Mouse (Mus musculus) embryo, embryonic 11.5 days (tissue): Measurements from ENCODE around the gene Gm10964.

Experiments used
- DNase-seq: peaks from one replicate; pipeline ENCODE4 v3.0.0-alpha.2; 2012; ENCODE audit warnings: low read depth, low spot score

Gene Gm10964

DNA sequence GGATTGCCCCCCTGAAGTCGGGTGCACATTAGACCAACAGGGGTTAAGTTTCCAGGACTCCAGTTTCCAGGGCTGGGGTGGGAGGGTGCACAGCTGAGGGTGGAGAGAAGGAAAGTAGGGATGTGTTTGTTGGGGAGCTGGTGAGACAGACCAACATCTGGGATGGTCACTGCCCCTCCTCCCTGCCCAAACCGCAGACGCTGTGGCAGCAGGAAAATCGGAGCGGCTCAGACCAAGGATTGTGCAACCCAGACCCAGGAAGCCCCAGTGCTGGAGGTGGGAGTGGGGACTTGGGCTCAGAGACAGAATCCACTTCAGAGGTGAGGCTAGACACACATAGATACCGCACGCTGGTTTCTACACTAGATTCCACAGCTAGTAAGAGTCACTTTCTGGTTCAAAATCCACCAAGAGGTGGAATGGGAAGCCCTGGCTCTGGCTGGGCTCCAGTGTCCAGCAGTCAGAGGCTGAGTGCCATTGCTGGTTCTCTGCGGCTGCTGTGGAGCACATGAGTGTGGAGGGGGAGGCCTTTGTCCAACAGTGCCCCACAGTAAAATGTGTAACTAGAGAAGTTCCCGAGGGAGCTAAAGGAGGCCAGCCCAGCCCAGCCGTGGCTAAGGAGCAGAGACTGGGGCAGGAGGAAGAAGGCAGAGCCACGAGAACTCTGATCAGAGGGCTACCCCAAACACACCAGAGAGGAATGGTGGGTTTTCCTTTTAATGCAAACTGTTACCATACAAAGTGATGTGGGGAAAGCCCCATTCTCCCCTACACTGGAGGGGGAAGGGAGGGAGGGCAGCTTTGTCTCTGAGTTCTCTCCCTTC, 4.3 kb upstream of the Gm10964 start:
- DNase-seq = no peak

DNA sequence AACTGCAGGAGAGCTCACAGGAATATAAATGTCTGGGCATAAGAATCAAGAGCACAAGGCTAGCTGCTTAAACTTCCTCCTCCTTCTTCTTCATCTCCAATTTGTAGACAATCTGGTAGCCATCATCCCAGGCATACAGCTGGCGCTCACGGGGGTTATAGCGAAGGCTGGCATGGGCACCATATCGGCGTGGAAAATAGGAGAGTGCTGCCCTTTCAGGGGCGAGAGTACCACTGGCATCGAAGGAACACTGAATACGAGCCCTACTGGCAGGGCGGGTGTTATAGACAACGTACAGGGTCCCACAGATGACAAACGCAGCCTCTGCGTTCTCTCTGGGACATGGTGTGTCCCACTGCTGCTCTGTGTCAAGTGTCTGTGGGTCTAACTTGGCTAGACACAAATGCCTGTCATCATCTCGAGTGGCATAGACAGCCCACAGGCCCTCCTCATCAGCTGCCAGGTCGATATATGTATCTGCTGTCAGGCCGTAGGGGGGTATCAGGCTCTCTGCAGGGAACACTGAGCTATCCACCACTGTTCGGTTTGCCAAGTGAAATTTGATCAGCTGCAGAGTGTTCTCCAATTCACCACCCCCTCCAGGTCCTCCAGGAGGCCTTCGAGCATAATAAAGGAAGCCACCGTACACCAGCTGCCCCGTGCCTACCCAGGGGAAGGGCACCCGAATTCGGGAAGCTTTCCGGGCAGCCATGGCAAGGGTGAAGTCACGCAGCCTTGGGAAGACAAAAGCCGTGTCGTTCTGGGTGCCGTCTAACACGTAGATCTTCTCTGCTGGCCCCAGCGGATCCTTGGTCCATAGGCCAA, 3.2 kb upstream of the Gm10964 start:
- no peak for DNase-seq

DNA sequence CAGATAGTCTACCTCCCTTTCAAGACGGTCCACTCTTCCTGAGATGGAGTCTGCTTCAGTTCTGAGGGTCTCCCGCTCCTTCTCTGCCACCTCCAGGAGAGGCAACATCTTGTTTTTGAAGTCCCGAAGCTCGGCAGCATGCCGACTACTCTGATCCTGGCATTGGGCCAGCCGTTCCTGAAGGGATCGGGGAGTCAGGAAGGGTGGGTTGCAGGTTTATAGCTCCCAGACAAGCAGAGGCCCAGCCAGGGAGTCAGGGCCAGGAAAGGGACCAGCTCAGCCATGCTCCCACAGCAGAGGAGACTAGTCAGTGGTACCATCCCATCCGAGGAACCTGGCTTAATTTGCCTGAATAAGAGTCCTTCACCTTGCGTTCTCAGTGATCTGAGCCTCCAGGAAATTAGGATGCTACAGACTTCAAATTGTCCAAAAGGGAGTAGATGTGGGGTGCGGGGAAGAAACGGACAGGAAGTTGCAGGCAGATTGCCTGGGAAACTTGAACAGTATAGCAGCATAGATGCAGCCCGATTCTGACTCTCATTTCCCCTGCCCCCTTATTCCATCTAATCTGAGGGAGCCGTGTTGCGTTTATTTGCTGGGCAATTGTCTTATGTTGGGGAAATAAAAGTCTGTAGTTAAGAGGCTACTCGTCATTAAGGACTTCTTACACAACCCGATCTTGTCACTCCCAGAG, 2.0 kb upstream of the Gm10964 start:
- DNase-seq = no peak

DNA sequence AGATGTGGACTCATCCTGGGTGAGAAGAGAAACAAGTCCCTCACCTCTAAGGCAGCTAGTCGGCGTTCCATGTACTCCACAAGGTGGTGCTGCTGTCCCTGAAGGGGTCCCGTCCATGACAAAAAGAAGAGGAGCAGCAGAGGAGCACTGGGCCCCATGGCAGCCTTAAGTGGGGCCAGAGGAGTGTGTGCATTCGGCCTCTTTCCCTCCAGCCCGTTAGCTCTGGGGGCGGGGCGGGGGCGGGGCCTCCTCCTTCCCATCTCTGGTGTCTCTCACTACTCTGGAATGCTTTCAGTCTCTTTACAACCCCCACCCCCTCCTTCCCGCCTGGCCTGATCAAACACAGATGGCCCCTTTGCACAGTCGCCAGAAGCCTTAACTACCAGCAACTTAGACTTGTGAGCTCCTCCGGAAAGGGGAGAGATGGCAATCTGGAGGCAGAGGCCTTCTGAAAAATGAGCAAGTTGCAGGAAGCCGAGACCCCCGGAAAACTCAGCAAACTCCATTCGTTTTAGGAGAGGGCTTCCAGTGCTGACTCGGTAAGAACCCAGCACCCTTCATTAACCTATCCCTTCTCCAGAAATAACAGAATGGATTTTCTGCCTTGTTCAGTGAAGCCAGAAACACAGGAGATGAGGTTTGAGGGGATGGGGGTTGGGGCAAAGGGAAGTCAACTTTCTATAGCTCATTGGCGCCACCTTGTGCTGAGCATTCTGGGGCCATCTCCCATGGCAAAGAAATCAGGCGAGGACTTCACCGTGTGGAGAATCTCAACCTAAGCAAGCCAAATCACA, 1.2 kb upstream of the Gm10964 start, which contains the start of gene Olfml3:
Gene Olfml3 (minus strand): TSS at position 224 of the 794 bp plus-strand sequence.
- DNase-seq = peak; percentile 85

DNA sequence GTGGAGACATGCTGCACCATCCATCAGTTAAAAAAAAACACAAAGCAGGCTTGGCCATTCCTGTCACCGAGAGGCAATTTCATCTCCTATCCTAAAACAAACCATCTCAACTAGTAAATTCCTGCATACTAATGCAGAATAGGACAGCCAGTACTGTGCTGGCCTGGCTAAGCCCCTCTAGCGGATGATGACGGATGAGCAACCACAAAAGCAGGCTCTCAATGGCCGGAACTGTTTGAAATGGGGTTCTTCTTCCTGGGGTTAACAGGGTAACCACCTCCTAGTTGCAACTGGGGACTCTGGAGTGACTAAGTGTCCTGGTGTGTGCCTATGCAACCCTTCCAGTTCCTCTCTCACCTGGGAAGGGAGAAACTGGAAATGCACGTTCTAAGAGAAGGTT, 1.2 kb downstream of the Gm10964 start:
- no peak for DNase-seq

DNA sequence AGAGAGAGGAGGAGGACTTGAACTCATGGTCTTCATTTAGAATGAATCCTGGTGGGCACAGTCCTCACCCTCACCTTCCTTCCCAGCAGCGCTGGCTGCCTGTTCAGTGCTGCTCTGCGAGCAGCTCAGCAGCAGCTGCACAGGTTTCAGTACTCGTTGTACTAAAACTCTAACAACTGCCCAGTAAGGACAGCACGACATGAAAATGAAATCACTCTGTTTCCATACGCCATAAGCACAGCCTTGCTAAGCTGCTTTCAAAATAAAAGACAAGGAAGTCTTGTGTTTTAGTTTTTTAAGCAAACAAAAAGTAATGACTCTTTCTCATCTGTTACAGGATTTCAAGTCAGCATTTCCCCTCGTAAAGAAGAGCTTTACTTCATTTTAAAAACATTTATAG, 4.0 kb downstream of the Gm10964 start:
- no peak for DNase-seq

DNA sequence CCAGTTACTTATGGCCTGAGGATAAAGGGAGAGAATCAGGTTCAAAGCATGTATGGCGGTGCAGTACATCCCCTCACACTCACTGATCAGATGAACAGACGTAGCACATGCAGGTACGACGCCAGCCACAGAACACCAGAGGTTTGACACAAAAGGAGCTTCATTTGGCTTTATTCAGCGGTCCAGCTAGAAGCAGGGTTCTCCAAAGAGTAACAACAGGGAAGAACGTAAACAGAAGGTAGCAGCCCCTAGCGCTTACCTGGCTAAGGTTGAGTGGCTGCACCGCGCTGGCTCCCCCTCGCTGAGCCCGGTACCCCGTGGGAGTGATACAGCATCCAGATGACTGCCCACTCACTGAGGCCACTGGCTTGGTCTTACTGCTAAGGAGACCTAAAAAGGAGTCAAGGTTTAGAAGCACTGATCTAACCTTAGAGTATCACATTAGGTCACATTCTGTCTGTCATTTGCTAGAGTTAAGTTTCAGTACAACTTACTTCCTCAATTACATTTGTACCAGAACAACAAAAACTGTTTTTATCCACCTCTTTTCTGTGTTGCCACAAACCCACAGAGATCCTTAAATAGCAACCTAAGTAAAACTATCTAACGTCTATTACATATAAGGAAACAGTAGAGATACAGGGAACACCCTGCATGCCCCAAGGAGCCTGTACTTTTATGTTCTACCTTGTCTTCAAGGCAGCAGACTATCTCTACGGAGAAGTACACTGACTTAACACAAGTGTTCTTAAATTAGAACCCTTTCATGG, 6.0 kb downstream of the Gm10964 start:
- no peak for DNase-seq

DNA sequence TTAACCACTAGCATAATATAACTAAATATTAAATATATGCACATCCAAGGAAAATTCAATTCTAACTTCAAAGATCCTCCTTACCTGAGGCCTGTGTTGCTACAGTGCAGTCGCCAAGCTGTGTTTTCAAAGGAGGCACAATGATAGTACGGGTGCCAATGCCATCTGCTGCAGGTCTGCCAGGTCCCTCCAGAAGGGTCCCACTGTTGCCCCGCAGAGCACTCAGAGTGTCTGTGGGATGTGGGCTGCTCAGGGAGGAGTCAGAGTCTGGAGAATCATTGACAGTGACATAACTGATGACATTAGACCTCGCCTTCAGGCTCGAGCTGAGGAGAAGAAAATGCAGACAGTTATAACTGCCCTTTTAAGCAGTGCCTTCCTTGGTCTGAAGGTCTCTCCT, 7.5 kb downstream of the Gm10964 start:
- no peak for DNase-seq

DNA sequence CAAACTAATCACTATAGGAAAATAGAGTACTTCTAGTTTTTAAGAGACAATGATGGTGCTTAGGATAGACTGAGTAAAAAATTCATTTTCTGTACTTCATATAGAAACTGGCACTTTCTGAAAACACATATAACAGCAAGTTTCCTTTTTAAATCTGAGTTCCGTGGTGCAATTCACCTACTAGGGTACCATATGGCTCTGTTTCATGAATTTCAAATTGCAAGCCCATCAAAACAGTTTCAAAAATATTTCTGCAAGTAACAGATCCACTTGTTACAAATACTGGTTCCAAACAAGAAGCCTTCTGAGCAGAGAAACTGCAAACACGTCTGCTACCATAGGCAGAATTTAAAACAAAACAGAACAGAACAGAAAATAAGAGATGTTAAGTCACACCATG, 12.4 kb downstream of the Gm10964 start:
- DNase-seq = no peak

DNA sequence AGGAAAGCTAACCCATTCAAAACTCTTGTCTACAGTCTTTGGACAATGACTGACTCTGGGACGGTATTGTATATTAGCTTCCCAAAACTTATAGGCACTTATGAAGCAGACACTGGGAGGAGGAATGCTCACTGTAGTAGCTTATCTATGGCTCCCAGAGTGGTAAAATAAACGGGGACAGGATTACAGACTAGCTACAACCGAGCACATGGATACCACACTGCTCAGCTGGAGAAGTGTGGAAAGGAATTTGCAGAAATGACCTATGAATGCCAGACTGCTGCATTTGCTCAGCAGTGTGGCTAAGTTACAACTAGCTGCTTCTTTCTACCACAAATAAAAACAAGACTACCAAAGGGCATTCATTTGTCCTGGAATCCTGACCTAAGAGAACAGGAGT, 16.2 kb downstream of the Gm10964 start:
- no peak for DNase-seq

DNA sequence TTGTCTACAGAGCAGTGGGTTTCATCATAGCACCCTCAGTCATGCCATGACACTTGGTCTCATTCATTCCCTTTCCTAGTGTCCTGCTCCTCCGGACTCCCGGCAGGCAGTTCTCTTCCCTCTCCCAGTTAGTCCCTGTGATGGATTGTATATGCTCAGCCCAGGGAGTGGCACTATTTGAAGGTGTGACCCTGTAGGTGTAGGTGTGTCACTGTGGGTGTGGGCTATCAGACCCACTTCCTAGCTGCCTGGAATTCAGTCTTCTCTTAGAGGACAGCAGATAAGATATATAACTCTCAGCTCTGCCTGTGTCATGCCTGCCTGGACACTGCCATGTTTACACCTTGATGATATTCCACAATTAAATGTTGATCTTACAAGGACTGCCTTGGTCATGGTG, 17.8 kb downstream of the Gm10964 start:
- no peak for DNase-seq

DNA sequence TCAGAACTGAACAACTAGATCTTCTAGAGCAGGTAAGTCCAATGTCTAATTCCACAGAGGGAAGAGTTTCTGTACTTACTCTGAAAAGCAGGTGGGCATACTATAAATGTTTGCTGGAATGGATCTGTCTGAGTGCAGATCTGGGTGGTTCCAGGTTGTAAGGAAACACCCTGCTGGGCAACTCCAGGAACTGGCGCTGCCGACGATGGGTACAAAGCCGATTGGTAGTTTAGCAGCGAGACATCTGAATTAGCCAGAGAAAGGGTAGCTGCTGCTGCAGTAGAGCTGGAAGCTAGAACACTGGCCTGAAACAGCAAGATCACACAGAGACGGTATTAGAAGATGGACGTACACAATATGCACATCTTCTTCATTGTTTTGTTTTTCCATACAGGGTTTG, 19.3 kb downstream of the Gm10964 start:
- DNase-seq = no peak

DNA sequence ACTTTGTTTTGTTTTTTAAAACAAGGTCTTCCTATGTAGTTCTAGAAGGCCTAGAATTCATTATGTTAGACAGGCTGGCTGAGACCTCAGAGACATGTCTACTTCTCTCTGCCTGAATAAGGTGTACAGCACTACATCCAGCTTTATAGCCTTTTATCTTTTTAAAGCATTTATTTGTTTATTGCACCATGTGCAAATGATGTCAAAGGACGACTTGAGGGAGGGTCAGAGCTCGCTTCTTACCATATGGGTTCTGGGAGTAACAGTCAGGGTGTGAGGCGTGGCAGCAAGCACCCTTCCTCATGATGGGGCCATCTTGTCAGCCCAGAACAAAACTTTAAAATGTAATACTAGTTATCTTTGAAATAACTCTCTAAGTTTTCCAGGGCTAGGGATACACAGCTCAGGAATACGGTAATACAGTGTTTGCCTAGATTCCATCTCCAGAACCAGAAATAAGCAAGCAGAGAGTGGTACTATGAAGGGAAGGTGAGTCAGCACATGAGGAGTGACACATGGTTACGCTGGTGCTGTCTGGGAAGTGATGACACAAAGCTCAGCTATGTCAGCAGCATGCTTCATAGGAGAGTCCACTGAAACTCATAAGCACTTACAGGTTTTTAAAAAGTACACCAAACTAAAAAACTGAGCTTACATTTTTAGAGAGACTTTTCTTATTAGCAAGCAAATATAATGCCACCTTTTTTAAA, 20.2 kb downstream of the Gm10964 start:
- no peak for DNase-seq

DNA sequence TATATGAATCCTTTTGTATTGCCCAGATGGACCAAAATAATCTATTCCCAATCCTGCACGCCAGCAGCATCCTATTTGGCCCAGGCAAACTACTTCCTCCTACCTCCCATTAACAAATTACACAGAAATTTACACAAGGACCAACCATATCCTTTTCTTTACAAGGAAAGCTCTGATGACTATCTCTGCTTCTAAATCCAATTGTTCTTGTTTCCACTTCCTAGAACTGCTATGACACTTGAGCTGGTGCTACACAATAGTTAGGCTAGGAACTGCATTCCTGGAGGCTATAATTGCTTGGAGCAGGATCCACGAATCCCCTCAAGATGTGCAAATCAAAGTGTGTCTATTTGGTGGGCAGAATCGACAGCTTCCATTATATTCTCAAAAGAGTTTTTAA, 27.6 kb downstream of the Gm10964 start:
- DNase-seq = no peak

DNA sequence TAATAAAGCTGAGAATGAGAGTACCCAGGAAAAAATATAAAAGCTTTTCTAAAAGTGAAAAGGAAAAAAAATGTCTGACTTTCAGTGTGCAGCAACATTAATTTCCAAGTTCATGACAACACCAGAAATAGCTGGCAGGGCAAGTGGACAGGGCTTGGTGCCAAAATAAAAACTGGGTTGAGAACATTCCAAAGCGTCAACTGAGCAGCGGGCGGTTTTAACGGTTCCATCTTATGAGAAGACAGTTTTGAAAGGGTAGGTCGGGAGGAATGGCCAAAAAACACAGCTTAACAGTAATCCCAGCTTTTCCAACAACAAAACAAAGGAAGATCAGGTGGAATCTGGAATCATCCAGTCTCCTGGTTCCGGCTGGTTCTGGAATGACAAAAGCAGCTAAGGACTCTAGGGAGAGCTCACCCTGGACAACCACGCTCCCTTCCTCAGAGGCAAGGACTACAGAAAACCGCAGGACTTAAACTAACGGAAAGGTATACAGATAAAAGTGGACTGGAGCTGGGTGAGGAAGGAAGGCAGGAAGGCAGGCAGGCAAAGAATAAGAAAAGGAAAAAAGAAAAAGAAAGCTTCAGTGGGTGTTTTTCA, 32.5 kb downstream of the Gm10964 start:
- no peak for DNase-seq

DNA sequence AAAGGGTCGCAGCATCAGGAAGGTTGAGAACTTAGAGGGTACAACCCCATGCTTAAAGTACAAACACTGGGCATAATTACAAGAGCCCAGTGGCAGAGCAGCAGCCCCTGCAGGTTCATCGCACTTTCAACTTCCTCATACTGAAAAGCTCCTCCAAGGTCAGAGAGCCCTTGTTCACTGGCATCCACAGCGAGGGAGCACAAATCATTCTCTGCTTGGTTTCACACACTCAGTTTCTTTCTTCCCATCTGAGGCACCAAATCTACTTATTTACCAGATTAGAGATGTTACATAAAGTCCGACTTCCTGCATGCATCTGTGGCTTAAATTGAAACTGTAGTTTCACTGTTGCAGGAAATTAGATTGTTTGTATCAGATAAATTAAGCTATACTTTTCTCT, 33.7 kb downstream of the Gm10964 start:
- no peak for DNase-seq

DNA sequence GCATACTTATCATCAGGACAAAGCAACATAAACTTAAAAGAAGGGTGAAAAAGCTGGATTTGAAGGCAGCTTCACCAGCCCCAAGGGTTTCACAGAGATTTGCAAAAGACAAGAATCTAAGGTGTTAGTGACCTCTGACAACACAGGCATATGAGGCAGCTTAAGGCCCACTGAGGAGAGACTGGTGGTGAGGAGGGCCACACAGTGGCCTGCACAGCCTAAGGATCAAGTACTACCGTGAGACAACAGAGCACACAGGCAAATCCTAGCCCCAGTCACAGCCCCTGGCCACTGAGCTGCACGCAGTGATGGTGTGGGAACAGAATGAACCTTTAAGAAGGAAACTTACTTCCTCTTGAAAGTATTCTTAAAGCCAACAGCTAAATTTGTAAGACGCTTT, 34.3 kb downstream of the Gm10964 start:
- DNase-seq = no peak

DNA sequence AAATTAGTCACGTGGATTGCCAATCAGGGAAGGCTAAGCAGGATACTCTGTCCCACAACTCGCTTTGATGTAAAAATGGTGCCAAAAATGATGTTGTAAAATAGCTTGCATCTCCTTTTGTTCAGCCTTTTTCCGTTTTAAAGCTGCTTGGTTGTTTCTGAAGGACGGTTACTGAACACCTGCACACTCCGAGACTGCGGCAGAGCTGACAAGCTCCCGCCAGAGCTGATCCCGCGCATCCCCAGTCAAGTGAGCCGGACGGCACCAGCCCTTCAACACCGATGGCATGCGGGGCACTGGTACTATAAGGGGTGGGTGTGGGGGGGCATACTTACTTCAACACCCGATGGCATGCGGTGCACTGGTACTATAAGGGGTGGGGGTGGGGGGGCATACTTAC, 34.8 kb downstream of the Gm10964 start:
- no peak for DNase-seq

DNA sequence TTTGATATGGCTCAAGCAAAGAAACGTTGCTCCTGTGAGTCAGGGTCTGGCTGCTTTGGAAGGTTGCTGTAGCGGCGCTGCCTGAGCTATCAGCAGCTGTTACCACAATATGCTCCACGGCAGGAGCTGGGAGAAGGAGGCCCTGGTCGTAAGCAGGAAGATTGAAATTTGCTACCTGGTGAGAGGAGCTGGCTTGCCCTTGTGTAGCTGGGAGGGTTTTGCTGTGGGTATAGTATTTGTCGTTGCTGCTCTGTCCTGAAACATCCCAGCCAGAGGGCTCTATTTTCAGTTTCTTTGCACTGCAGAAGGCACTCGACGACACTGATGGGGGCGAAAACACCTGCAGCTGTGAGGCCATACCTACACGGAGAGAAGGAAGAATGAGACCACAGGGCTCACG, 38.8 kb downstream of the Gm10964 start:
- DNase-seq = no peak

DNA sequence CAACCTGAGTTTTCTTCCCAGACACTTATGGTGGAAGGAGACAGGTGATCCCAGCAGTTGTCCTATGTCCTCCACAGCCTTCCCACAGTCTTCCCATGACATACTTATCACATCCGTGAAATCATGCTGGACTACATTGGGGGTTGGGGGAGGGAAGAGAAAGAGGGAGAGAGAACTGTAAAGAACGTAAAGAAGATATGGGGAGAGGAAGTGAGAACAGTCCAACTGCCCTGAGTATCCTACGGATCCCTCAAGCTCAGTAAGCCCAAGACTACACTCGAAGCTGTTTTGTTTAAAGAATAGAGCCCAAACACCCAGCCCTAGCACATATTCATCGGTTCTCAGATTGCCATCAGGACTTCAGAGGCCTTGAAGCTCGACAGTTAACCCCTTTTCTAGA, 39.5 kb downstream of the Gm10964 start:
- DNase-seq = no peak
